Comparison of ENCODE assay signal across 18 mouse cellular contexts in the genomic region with DNA sequence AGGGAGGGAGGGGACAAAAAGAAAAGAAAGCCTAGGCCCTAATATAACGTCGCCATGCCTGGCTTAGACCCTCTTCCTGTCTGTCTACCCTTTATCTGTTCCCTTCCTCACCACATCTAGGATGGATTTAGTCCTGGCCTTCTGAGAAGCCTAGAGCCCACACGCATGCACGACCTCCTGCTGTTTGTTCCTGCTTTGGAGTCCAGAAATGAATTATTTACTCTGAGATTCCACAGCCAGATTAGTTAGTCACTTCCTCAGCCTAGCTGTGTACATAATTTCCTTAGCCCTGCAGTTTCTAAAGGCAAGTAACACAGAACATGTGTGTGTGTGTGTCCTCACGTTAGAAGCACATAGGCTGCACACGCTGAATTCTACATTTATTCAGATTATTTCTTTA. TPM values are rescaled to one million over a fixed set of nuclear protein-coding genes. Genes with fewer than 3 reads are reported as not detected.
DNase-seq lines count a peak whose midpoint lies in the region; ATAC-seq and TF ChIP-seq lines count a peak whose summit lies in the region.
"Had no signal": no experiment of that assay in that cellular context is flagged by ENCODE, and none has a peak within 500 bp of the region (broad histone marks: within the 10 kb centered on the region; RNA-seq: fewer than 3 reads in every experiment).

No protein-coding gene starts in this region.

- H3K4me3 ChIP-seq in intestine, embryonic 16.5 days (ENCODE audit: low read length) = no peak overlapping the region
- H3K4me3 ChIP-seq in intestine, embryonic 15.5 days (replicated peaks) = no peak overlapping the region
- no peak overlapping the region for H3K4me3 ChIP-seq in lung, embryonic 14.5 days (ENCODE audit: low read depth, low read length)
- no peak overlapping the region for H3K4me3 ChIP-seq in forebrain, embryonic 15.5 days
- H3K4me3 ChIP-seq: embryonic facial prominence, embryonic 13.5 days; gastrocnemius, adult 2 months; heart, embryonic 15.5 days; hindbrain, embryonic 12.5 days; midbrain, embryonic 12.5 days had no signal

- H3K27me3 ChIP-seq in intestine, embryonic 16.5 days (replicated peaks; ENCODE audit: control insufficient read depth, insufficient read depth, low read length) = no peaks in the 10 kb centered on the region
- no peaks in the 10 kb centered on the region for H3K27me3 ChIP-seq in intestine, embryonic 15.5 days (replicated peaks)
- no peaks in the 10 kb centered on the region for H3K27me3 ChIP-seq in lung, embryonic 14.5 days (ENCODE audit: insufficient read depth, low read length)
- no peaks in the 10 kb centered on the region for H3K27me3 ChIP-seq in forebrain, embryonic 15.5 days
- H3K27me3 ChIP-seq: CH12.LX; embryonic facial prominence, embryonic 13.5 days; heart, embryonic 15.5 days; hindbrain, embryonic 12.5 days; midbrain, embryonic 12.5 days had no signal

- H3K9ac ChIP-seq in intestine, embryonic 16.5 days (ENCODE audit: low read depth, low read length) = 0 out of 2 replicates have a peak overlapping the region, but pooled peaks have one; percentile 3
- no peak overlapping the region for H3K9ac ChIP-seq in intestine, embryonic 15.5 days
- no peak overlapping the region for H3K9ac ChIP-seq in lung, embryonic 14.5 days
- no peak overlapping the region for H3K9ac ChIP-seq in forebrain, embryonic 15.5 days (replicated peaks)
- H3K9ac ChIP-seq: embryonic facial prominence, embryonic 13.5 days; heart, embryonic 15.5 days; hindbrain, embryonic 12.5 days; midbrain, embryonic 12.5 days had no signal

- ATAC-seq in intestine, embryonic 16.5 days = no peak
- no peak for ATAC-seq in intestine, embryonic 15.5 days
- ATAC-seq in lung, embryonic 14.5 days (ENCODE audit: insufficient read depth) = peak; percentile 38; the same call in 1 of the 2 replicates
- 0 out of 2 replicates have a peak, but pooled peaks have one; percentile 5 for ATAC-seq in granulocyte monocyte progenitor cell, adult 5-6 weeks (replicated peaks; ENCODE audit: poor library complexity, severe bottlenecking)
- ATAC-seq in forebrain, embryonic 15.5 days (replicated peaks) = no peak
- ATAC-seq: inflammation-experienced regulatory T-cells, adult 6 months had no signal

- peak; percentile 19 for DNase-seq in lung, embryonic 14.5 days
- DNase-seq in lung, postnatal 14 days = no peak
- DNase-seq in yolk sac, embryonic 10.5 days (ENCODE audit: low spot score) = peak; percentile 69
- DNase-seq in urinary bladder, adult 2 months (ENCODE audit: low spot score) = no peak
- DNase-seq: adrenal gland, postnatal 36 days; cerebellum, adult 8-10 months; gastrocnemius, adult 2 months; layer of hippocampus, postnatal 36 days had no signal

- no peaks in the 10 kb centered on the region for H3K9me3 ChIP-seq in intestine, embryonic 16.5 days (ENCODE audit: control insufficient read depth, low read length)
- no peaks in the 10 kb centered on the region for H3K9me3 ChIP-seq in intestine, embryonic 15.5 days
- no peaks in the 10 kb centered on the region for H3K9me3 ChIP-seq in lung, embryonic 14.5 days (ENCODE audit: low read depth, low read length)
- H3K9me3 ChIP-seq in forebrain, embryonic 15.5 days = no peaks in the 10 kb centered on the region
- H3K9me3 ChIP-seq: embryonic facial prominence, embryonic 13.5 days; heart, embryonic 15.5 days; hindbrain, embryonic 12.5 days; midbrain, embryonic 12.5 days had no signal

- H3K4me2 ChIP-seq in intestine, embryonic 16.5 days (ENCODE audit: low read depth, low read length) = no peak overlapping the region
- no peak overlapping the region for H3K4me2 ChIP-seq in intestine, embryonic 15.5 days (replicated peaks)
- no peak overlapping the region for H3K4me2 ChIP-seq in lung, embryonic 14.5 days
- no peak overlapping the region for H3K4me2 ChIP-seq in forebrain, embryonic 15.5 days (replicated peaks)
- H3K4me2 ChIP-seq: embryonic facial prominence, embryonic 13.5 days; heart, embryonic 15.5 days; hindbrain, embryonic 12.5 days; midbrain, embryonic 12.5 days had no signal

- TF ChIP-seq CTCF in lung, embryonic 14.5 days (IDR thresholded peaks at IDR 0.05; ENCODE audit: low read depth) = no peak

- no peak overlapping the region for H3K27ac ChIP-seq in intestine, embryonic 16.5 days (ENCODE audit: low read length)
- H3K27ac ChIP-seq in intestine, embryonic 15.5 days = no peak overlapping the region
- H3K27ac ChIP-seq in lung, embryonic 14.5 days (ENCODE audit: low read depth) = peak overlapping the region; percentile 12; the same call in 1 of the 2 replicates
- H3K27ac ChIP-seq in forebrain, embryonic 15.5 days (replicated peaks) = no peak overlapping the region
- H3K27ac ChIP-seq: embryonic facial prominence, embryonic 13.5 days; gastrocnemius, adult 2 months; heart, embryonic 15.5 days; hindbrain, embryonic 12.5 days; midbrain, embryonic 12.5 days had no signal

- 54% methylated on average over 6 of the region's 6 CpGs for WGBS in intestine, embryonic 16.5 days
- 55% methylated on average over 6 of the region's 6 CpGs for WGBS in intestine, embryonic 15.5 days
- WGBS in lung, embryonic 14.5 days = 41% methylated on average over 6 of the region's 6 CpGs
- WGBS in forebrain, embryonic 15.5 days = 71% methylated on average over 6 of the region's 6 CpGs

- H3K4me1 ChIP-seq in intestine, embryonic 16.5 days (ENCODE audit: control insufficient read depth, insufficient read depth, low read length) = no peaks in the 10 kb centered on the region
- 0 out of 2 replicates have a peak, but pooled peaks cover 6% of the 10 kb centered on the region for H3K4me1 ChIP-seq in intestine, embryonic 15.5 days (replicated peaks)
- H3K4me1 ChIP-seq in lung, embryonic 14.5 days (ENCODE audit: insufficient read depth) = peaks cover 3% of the 10 kb centered on the region
- no peaks in the 10 kb centered on the region for H3K4me1 ChIP-seq in forebrain, embryonic 15.5 days
- H3K4me1 ChIP-seq: heart, embryonic 15.5 days; hindbrain, embryonic 12.5 days; midbrain, embryonic 12.5 days had no signal

- H3K36me3 ChIP-seq in intestine, embryonic 16.5 days (ENCODE audit: control insufficient read depth, insufficient read depth, low read length) = no peaks in the 10 kb centered on the region
- H3K36me3 ChIP-seq in intestine, embryonic 15.5 days = no peaks in the 10 kb centered on the region
- no peaks in the 10 kb centered on the region for H3K36me3 ChIP-seq in lung, embryonic 14.5 days (ENCODE audit: insufficient read depth)
- no peaks in the 10 kb centered on the region for H3K36me3 ChIP-seq in forebrain, embryonic 15.5 days
- H3K36me3 ChIP-seq: embryonic facial prominence, embryonic 13.5 days; heart, embryonic 15.5 days; hindbrain, embryonic 12.5 days; midbrain, embryonic 12.5 days had no signal

RNA-seq across cellular contexts. Expression of gene Snx6, which starts 10.6 kb away (rescaled TPM):
- polyA plus RNA-seq in intestine, embryonic 16.5 days (2015; fragmentation: Nextera tagmentation; extraction: Ambion mirVana) = 147 and 155 TPM in 2 replicates
- polyA plus RNA-seq in intestine, embryonic 15.5 days (2015; fragmentation: Nextera tagmentation; extraction: Ambion mirVana) = 153 and 201 TPM in 2 replicates
- 186 and 188 TPM in 2 replicates for polyA plus RNA-seq in lung, embryonic 14.5 days (2014; fragmentation: Nextera tagmentation; extraction: Ambion mirVana)
- 47.8 and 71.6 TPM in 2 replicates for total RNA-seq in granulocyte monocyte progenitor cell, adult 5-6 weeks (2014; fragmentation: Nextera tagmentation)
- 77.0 and 77.2 TPM in 2 replicates for total RNA-seq in granulocyte monocyte progenitor cell, adult 5-6 weeks (2017)
- polyA plus RNA-seq in forebrain, embryonic 15.5 days (2015; fragmentation: Nextera tagmentation; extraction: Ambion mirVana) = 157 and 164 TPM in 2 replicates
- 60.7 and 68.1 TPM in 2 replicates for polyA plus RNA-seq in urinary bladder, adult 2 months (2012; rRNA removed)

RNA-seq across cellular contexts. Expression of gene Cfl2, which starts 56.5 kb away (rescaled TPM):
- polyA plus RNA-seq in intestine, embryonic 16.5 days (2015; fragmentation: Nextera tagmentation; extraction: Ambion mirVana) = 157 and 161 TPM in 2 replicates
- polyA plus RNA-seq in intestine, embryonic 15.5 days (2015; fragmentation: Nextera tagmentation; extraction: Ambion mirVana) = 157 and 174 TPM in 2 replicates
- polyA plus RNA-seq in lung, embryonic 14.5 days (2014; fragmentation: Nextera tagmentation; extraction: Ambion mirVana) = 180 and 196 TPM in 2 replicates
- 22.2 and 33.0 TPM in 2 replicates for total RNA-seq in granulocyte monocyte progenitor cell, adult 5-6 weeks (2014; fragmentation: Nextera tagmentation)
- total RNA-seq in granulocyte monocyte progenitor cell, adult 5-6 weeks (2017) = 23.1 and 27.1 TPM in 2 replicates
- polyA plus RNA-seq in forebrain, embryonic 15.5 days (2015; fragmentation: Nextera tagmentation; extraction: Ambion mirVana) = 320 and 350 TPM in 2 replicates
- polyA plus RNA-seq in urinary bladder, adult 2 months (2012; rRNA removed) = 107 and 161 TPM in 2 replicates

Comparison
In these comparisons a context has a peak if more than half of its experiments do, and no peak if none do; other contexts are left out.
1. DNase-seq: peak in lung, embryonic 14.5 days (single experiment) and yolk sac, embryonic 10.5 days (single experiment); none in lung, postnatal 14 days (single experiment) and urinary bladder, adult 2 months (single experiment).
2. ATAC-seq: peak in lung, embryonic 14.5 days (single experiment) and granulocyte monocyte progenitor cell, adult 5-6 weeks (single experiment); none in intestine, embryonic 16.5 days (single experiment), intestine, embryonic 15.5 days (single experiment) and forebrain, embryonic 15.5 days (single experiment).